Mouse (Mus musculus) gastrocnemius, postnatal 14 days (tissue): ENCODE data around the gene Gnl3l. TPM values are rescaled to one million over a fixed set of nuclear protein-coding genes. Genes with fewer than 3 reads are reported as not detected.
A peak's percentile ranks its signal among the peaks of the same experiment; 100 is the strongest.

ENCODE experiments used
- DNase-seq: peaks from one replicate; pipeline ENCODE4 v3.0.0; 2021; ENCODE audit warnings: mixed read lengths
- intact Hi-C: fragments of 180-260 bp; cut with DNase I; formaldehyde crosslinking; loops from one replicate; pipeline ENCODE4 v1.15.1; 2025; ENCODE audit warnings: low total_unique reads
- long read RNA-seq, 2 experiments: library from polyadenylated mRNA; stranded (forward); transcript quantifications; one replicate each; pipeline ENCODE4 v2.0.0; 2021
- total RNA-seq, 2 experiments: library from RNA; stranded (reverse); gene quantifications; 2 replicates each; pipeline ENCODE4 v1.2.3; 2021

Gnl3l gene
- total RNA-seq = 10 to 100 TPM; 32.9 to 35.0 TPM
- long read RNA-seq, experiment 1, full-length matches to known transcripts = 4 of 10 reads
- long read RNA-seq, experiment 1, partial matches to known transcripts = 1 of 10 reads
- long read RNA-seq, experiment 1, other reads (novel, unspliced or antisense) = 5 of 10 reads
- long read RNA-seq, experiment 2, partial matches to known transcripts = 2 of 5 reads
- long read RNA-seq, experiment 2, other reads (novel, unspliced or antisense) = 3 of 5 reads

GRCm38 (mm10) chrX:151016938-151017877 is at the start of gene Gnl3l:
TSS of gene Gnl3l (minus strand) at chrX:151017322.
- DNase-seq = peak; percentile 86
- intact Hi-C loops = no loop called here

- no peak for DNase-seq
- intact Hi-C loops = no loop called here
These were observed 49.0 kb upstream of the Gnl3l start for GRCm38 (mm10) chrX:151066071-151066666.

GRCm38 (mm10) chrX:151061615-151062299 is 44.6 kb upstream of the Gnl3l start:
- intact Hi-C loops = no loop called here
- no peak for DNase-seq

- intact Hi-C loops = no loop called here
- DNase-seq = peak; percentile 41
These were observed 42.2 kb upstream of the Gnl3l start for GRCm38 (mm10) chrX:151059346-151059745.

GRCm38 (mm10) chrX:151055559-151055958 is 38.4 kb upstream of the Gnl3l start:
- DNase-seq = peak; percentile 57
- intact Hi-C loops = no loop called here

GRCm38 (mm10) chrX:151054489-151054888 is 37.4 kb upstream of the Gnl3l start:
- intact Hi-C loops = no loop called here
- peak; percentile 32 for DNase-seq

- intact Hi-C loops = no loop called here
- DNase-seq = peak; percentile 26
These were observed 33.2 kb upstream of the Gnl3l start for GRCm38 (mm10) chrX:151050337-151050736.

GRCm38 (mm10) chrX:151049661-151050215 is 32.6 kb upstream of the Gnl3l start:
- intact Hi-C loops = no loop called here
- no peak for DNase-seq

- intact Hi-C loops = no loop called here
- peak; percentile 43 for DNase-seq
These were observed 30.4 kb upstream of the Gnl3l start for GRCm38 (mm10) chrX:151047431-151048058.

- peak; percentile 83 for DNase-seq
- intact Hi-C loops = no loop called here
These were observed 29.8 kb upstream of the Gnl3l start for GRCm38 (mm10) chrX:151046777-151047430.

- intact Hi-C loops = no loop called here
- no peak for DNase-seq
These were observed 29.2 kb upstream of the Gnl3l start for GRCm38 (mm10) chrX:151046321-151046720.

- intact Hi-C loops = no loop called here
- DNase-seq = no peak
These were observed 28.7 kb upstream of the Gnl3l start, which contains the start of gene Fgd1 for GRCm38 (mm10) chrX:151045850-151046249. TSS of gene Fgd1 (plus strand) at chrX:151046150.

- intact Hi-C loops = no loop called here
- DNase-seq = no peak
These were observed 24.1 kb upstream of the Gnl3l start for GRCm38 (mm10) chrX:151041223-151041622.

- DNase-seq = no peak
- intact Hi-C loops = no loop called here
These were observed 14.3 kb upstream of the Gnl3l start for GRCm38 (mm10) chrX:151031400-151031799.

- intact Hi-C loops = no loop called here
- DNase-seq = no peak
These were observed 1.7 kb upstream of the Gnl3l start for GRCm38 (mm10) chrX:151018798-151019197.

- no peak for DNase-seq
- intact Hi-C loops = no loop called here
These were observed 775 bp upstream of the Gnl3l start for GRCm38 (mm10) chrX:151017897-151018296.

- intact Hi-C loops = no loop called here
- no peak for DNase-seq
These were observed 20.3 kb downstream of the Gnl3l start for GRCm38 (mm10) chrX:150996775-150997174.

GRCm38 (mm10) chrX:150981621-150982020 is 35.5 kb downstream of the Gnl3l start:
- DNase-seq = no peak
- intact Hi-C loops = no loop called here
